18 mouse cellular contexts compared by ENCODE assay signal in the genomic region with DNA sequence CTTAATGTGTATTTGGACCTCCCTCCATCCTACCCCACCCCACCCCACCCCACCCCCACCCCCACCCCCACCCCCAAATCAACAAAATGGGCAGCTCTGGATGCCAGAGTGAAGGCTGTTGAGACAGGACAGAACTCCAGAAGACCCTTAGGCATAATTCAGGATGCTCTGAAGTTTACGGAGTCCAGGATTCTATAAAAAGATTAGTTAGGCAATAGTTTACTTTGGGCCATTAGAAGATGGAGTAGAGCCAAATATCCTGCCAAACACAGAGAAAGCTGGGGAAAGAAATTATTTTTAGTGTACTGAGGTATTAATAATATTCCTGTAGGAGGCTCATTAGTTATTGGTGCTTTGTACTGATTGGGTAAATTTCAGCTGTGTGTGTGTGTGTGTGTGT.
A peak's percentile ranks its signal among the peaks of the same experiment; 100 is the strongest.
DNase-seq lines count a peak whose midpoint lies in the region; ATAC-seq and TF ChIP-seq lines count a peak whose summit lies in the region.
"Had no signal": no experiment of that assay in that cellular context is flagged by ENCODE, and none has a peak within 500 bp of the region (broad histone marks: within the 10 kb centered on the region; RNA-seq: fewer than 3 reads in every experiment).

No protein-coding gene starts in this region.

- H3K36me3 ChIP-seq in heart, postnatal 0 days (replicated peaks; ENCODE audit: control insufficient read depth, insufficient read depth, low read length) = no peaks in the 10 kb centered on the region
- H3K36me3 ChIP-seq in lung, embryonic 14.5 days (ENCODE audit: insufficient read depth) = no peaks in the 10 kb centered on the region
- H3K36me3 ChIP-seq in stomach, embryonic 16.5 days (ENCODE audit: control insufficient read depth, insufficient read depth, low read length) = no peaks in the 10 kb centered on the region
- H3K36me3 ChIP-seq: embryonic facial prominence, embryonic 10.5 days; heart, embryonic 10.5 days; hindbrain, embryonic 13.5 days had no signal

- peak; percentile 41 for DNase-seq in heart, postnatal 0 days (ENCODE audit: low spot score)
- no peak for DNase-seq in heart, adult 11 months
- DNase-seq in lung, embryonic 14.5 days = peak; percentile 85
- DNase-seq in lung, adult 2 months = no peak
- DNase-seq in lung, postnatal 25 days (ENCODE audit: low spot score) = peak; percentile 7
- no peak for DNase-seq in lung, adult 18-20 months
- DNase-seq: adrenal gland, postnatal 14 days; cerebellum, adult 18-20 months; cerebellum, postnatal 10 days; forebrain, postnatal 0 days; gastrocnemius, postnatal 36 days; heart, postnatal 14 days had no signal

- no peak overlapping the region for H3K4me3 ChIP-seq in heart, postnatal 0 days (ENCODE audit: low read depth, low read length)
- no peak overlapping the region for H3K4me3 ChIP-seq in lung, embryonic 14.5 days (ENCODE audit: low read depth, low read length)
- H3K4me3 ChIP-seq in lung, adult 2 months (replicated peaks; ENCODE audit: extremely low read depth, low read depth, low read length) = no peak overlapping the region
- H3K4me3 ChIP-seq in stomach, embryonic 16.5 days (replicated peaks; ENCODE audit: low read length) = no peak overlapping the region
- H3K4me3 ChIP-seq: embryonic facial prominence, embryonic 10.5 days; forebrain, embryonic 13.5 days; heart, embryonic 10.5 days; hindbrain, embryonic 13.5 days had no signal

- H3K4me1 ChIP-seq in heart, postnatal 0 days (ENCODE audit: control insufficient read depth, insufficient read depth) = no peaks in the 10 kb centered on the region
- H3K4me1 ChIP-seq in lung, embryonic 14.5 days (ENCODE audit: insufficient read depth) = peaks cover 14% of the 10 kb centered on the region
- H3K4me1 ChIP-seq in lung, adult 2 months (ENCODE audit: control insufficient read depth, insufficient read depth, low read length) = peaks cover 2% of the 10 kb centered on the region; the same call in 1 of the 2 replicates
- H3K4me1 ChIP-seq in stomach, embryonic 16.5 days (ENCODE audit: control insufficient read depth, insufficient read depth, low read length) = peaks cover 22% of the 10 kb centered on the region
- H3K4me1 ChIP-seq: forebrain, embryonic 13.5 days; hindbrain, embryonic 13.5 days had no signal

- no peaks in the 10 kb centered on the region for H3K27me3 ChIP-seq in heart, postnatal 0 days (ENCODE audit: control insufficient read depth, insufficient read depth, low read length)
- H3K27me3 ChIP-seq in lung, embryonic 14.5 days (ENCODE audit: insufficient read depth, low read length) = no peaks in the 10 kb centered on the region
- no peaks in the 10 kb centered on the region for H3K27me3 ChIP-seq in stomach, embryonic 16.5 days (ENCODE audit: control insufficient read depth, insufficient read depth, low read length)
- H3K27me3 ChIP-seq: forebrain, embryonic 13.5 days; hindbrain, embryonic 13.5 days had no signal

- no peak for TF ChIP-seq CTCF in heart, postnatal 0 days (IDR thresholded peaks at IDR 0.05; ENCODE audit: low read depth)
- no peak for TF ChIP-seq CTCF in lung, embryonic 14.5 days (IDR thresholded peaks at IDR 0.05; ENCODE audit: low read depth)
- no peak for TF ChIP-seq CTCF in lung, adult 2 months (IDR thresholded peaks at IDR 0.05; ENCODE audit: insufficient read depth, low read length)

- no peak for TF ChIP-seq EP300 in heart, postnatal 0 days (IDR thresholded peaks at IDR 0.05; ENCODE audit: low read depth)

- TF ChIP-seq POLR2A in lung, adult 2 months (IDR thresholded peaks at IDR 0.05; ENCODE audit: borderline replicate concordance, extremely low read depth, low read depth, low read length) = no peak

- no peak overlapping the region for H3K4me2 ChIP-seq in heart, postnatal 0 days (ENCODE audit: low read depth, low read length)
- no peak overlapping the region for H3K4me2 ChIP-seq in lung, embryonic 14.5 days
- H3K4me2 ChIP-seq in stomach, embryonic 16.5 days (ENCODE audit: low read depth, low read length) = no peak overlapping the region
- H3K4me2 ChIP-seq: forebrain, embryonic 13.5 days; hindbrain, embryonic 13.5 days had no signal

- H3K9ac ChIP-seq in heart, postnatal 0 days (replicated peaks; ENCODE audit: low read depth, low read length) = no peak overlapping the region
- no peak overlapping the region for H3K9ac ChIP-seq in lung, embryonic 14.5 days
- H3K9ac ChIP-seq in stomach, embryonic 16.5 days (ENCODE audit: low read length) = no peak overlapping the region
- H3K9ac ChIP-seq: forebrain, embryonic 13.5 days; forebrain, postnatal 0 days; hindbrain, embryonic 13.5 days had no signal

- H3K9me3 ChIP-seq in heart, postnatal 0 days (replicated peaks; ENCODE audit: control insufficient read depth, low read length) = no peaks in the 10 kb centered on the region
- 0 out of 2 replicates have a peak, but pooled peaks cover 3% of the 10 kb centered on the region for H3K9me3 ChIP-seq in lung, embryonic 14.5 days (ENCODE audit: low read depth, low read length)
- H3K9me3 ChIP-seq in stomach, embryonic 16.5 days (replicated peaks; ENCODE audit: control insufficient read depth, low read length) = no peaks in the 10 kb centered on the region
- H3K9me3 ChIP-seq: forebrain, embryonic 13.5 days; heart, embryonic 10.5 days; hindbrain, embryonic 13.5 days had no signal

- no peak for ATAC-seq in heart, postnatal 0 days (ENCODE audit: insufficient read depth, low read depth)
- peak; percentile 66 for ATAC-seq in lung, embryonic 14.5 days (ENCODE audit: insufficient read depth)
- peak; percentile 52; the same call in 1 of the 2 replicates for ATAC-seq in stomach, embryonic 16.5 days (ENCODE audit: insufficient read depth, low FRiP score)
- ATAC-seq in inflammation-experienced regulatory T-cells, adult 6 months = no peak
- ATAC-seq: forebrain, embryonic 13.5 days; forebrain, postnatal 0 days had no signal

- WGBS in heart, postnatal 0 days = 16% methylated on average over 1 of the region's 1 CpGs
- WGBS in lung, embryonic 14.5 days = 32% methylated on average over 1 of the region's 1 CpGs
- 13% methylated on average over 1 of the region's 1 CpGs for WGBS in lung, adult 2 months
- 26% methylated on average over 1 of the region's 1 CpGs for WGBS in stomach, embryonic 16.5 days

- H3K27ac ChIP-seq in heart, postnatal 0 days (ENCODE audit: low read depth) = no peak overlapping the region
- H3K27ac ChIP-seq in lung, embryonic 14.5 days (ENCODE audit: low read depth) = no peak overlapping the region
- H3K27ac ChIP-seq in stomach, embryonic 16.5 days (ENCODE audit: low read length) = no peak overlapping the region; the same call in 1 of the 2 replicates
- H3K27ac ChIP-seq: embryonic facial prominence, embryonic 10.5 days; forebrain, embryonic 13.5 days; heart, embryonic 10.5 days; hindbrain, embryonic 13.5 days had no signal

Comparison
In these comparisons a context has a peak if more than half of its experiments do, and no peak if none do; other contexts are left out.
1. DNase-seq: peak in heart, postnatal 0 days (single experiment), lung, embryonic 14.5 days (single experiment) and lung, postnatal 25 days (single experiment); none in heart, adult 11 months (single experiment), lung, adult 2 months (single experiment) and lung, adult 18-20 months (0 of 2).
2. ATAC-seq: peak in lung, embryonic 14.5 days (single experiment) and stomach, embryonic 16.5 days (single experiment); none in heart, postnatal 0 days (single experiment) and inflammation-experienced regulatory T-cells, adult 6 months (single experiment).